Mouse (Mus musculus) c-Kit-negative CD71-positive TER-119-positive erythroid progenitor cells, embryonic 14.5 days (primary cell): ENCODE data around the gene Abca13.
"Not testable (repeated sequence)": the region's sequence is repeated elsewhere in the genome, so short reads cannot be mapped to it uniquely, and the experiment has no call there.

Source experiments
- DNase-seq: peaks from one replicate; pipeline ENCODE4 v3.0.0-alpha.2; 2013; ENCODE audit warnings: low read depth, low spot score

The Abca13 gene

GRCm38 (mm10) chr11:9285759-9286158 lies 94.0 kb downstream of the Abca13 start:
- no peak for DNase-seq

- no peak for DNase-seq
These were observed 99.4 kb downstream of the Abca13 start for GRCm38 (mm10) chr11:9291168-9291567.

DNA sequence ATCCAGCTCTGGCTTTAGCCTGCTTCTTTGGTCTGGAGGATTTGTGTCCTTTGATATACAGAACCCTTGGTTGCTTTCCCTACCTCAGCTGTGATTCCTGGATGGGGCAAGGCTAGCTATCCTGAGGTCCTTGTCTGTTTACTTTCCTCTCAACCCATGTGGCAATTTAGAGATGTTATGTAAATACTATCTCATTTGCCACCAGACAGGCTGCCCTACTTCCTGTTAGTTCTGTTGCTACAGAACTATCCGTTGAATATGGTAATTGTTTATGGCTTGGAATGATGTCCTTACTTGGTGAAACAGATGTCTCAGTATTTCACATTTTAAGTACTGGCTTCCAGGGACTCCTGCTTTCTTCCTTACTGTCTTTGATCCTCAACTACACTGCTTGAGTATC lies 107.9 kb downstream of the Abca13 start:
- no peak for DNase-seq

GRCm38 (mm10) chr11:9305450-9305849 lies 113.7 kb downstream of the Abca13 start:
- DNase-seq, result no peak

DNA sequence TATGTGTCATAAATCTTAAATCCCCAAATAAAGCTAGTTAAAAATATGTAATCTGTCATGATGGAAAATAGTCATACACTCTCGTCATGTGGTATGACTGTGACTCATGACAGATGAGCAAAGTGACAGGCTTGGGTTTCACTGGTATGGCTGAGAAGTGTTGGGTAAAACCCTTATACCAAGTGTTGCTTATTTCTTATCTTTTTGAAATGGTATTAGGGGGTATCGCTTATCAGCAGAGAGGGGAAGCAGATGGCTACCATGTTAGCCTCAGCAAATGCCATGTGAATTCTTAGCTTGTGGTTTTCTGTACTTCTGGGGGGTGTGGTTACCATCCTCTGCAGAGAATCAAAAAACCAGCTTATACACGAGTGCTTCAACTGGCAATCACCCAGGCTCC lies 124.8 kb downstream of the Abca13 start:
- DNase-seq, result no peak

GRCm38 (mm10) chr11:9317076-9317929 lies 125.6 kb downstream of the Abca13 start:
- no peak for DNase-seq

DNA sequence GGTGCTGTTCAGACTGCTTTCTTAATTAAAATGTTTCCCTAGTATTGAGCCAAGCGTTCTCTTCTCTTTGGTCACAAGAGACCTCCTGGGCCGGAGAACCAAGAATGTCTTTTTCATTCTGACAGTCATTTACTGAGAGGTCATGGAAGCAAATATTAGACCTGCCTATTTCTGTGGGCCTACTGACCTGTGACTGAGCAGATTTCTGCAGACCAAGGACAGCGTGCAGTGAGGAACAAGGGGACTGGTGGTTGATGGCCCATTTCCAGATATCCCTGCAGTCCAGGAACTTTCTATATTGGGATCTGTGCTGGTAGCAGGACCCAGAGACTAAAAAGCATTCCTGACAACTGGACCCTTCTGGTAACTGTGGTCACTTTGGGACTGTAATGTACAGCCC lies 146.4 kb downstream of the Abca13 start:
- no peak for DNase-seq

DNA sequence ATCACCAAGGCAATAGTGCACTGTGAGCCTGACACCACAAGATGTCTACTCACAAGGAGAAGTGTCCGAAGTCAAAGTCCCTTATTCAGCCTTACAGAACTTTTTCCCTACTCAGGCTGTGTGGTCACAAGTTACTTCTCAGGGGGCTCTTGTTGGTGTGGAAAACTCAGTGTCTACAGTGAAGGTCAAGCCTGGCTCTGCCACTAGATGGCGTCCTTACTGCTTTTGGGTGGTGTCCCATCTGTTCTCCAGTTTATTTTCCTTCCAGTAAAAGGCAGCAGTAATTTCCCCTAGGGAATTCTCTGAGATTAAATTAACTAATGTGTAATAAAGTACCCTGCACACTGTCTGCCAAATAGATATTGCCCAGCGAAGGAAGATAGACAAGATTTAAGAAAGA lies 156.0 kb downstream of the Abca13 start:
- DNase-seq, result no peak

DNA sequence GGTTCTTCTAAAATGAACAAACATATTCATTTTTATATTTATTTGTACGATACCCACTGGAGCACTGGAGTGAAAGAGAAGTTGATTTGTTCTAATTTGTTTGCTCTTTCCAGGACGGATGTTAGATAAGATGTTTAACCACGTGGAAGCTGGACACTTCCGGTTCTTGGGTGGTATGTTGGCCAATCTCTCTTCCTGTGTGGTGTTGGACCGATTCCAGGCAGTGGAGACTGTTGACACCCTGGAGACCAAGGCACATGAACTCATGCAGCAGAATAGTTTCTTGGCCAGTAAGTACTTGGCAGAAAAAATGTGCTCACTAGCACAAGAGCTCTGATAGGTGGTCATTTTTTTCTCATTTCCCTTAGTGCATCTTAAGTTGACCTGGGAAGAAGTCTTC lies 181.4 kb downstream of the Abca13 start:
- no peak for DNase-seq

DNA sequence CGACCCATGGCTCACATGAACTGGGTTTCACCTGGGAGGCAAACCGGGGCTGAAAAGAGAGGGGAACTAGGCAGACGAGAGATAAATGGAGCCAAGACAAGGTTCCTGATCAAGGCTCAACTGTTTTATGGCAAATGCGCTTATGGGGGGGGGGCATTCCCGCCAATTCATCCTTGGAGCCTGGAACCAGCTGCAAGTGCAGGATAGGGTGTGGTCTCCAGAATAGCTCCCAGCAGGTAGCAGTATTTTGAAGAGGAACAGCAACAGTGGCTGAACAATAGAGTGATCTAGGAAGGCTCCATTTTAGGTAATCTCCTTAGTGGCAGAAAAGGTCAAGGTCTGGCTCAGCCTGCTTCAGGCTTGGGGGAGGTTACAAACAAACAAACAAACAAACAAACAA lies 182.7 kb downstream of the Abca13 start:
- not testable (repeated sequence) for DNase-seq

GRCm38 (mm10) chr11:9388520-9388919 lies 196.8 kb downstream of the Abca13 start:
- no peak for DNase-seq

GRCm38 (mm10) chr11:9416946-9417345 lies 225.2 kb downstream of the Abca13 start:
- no peak for DNase-seq

- no peak for DNase-seq
These were observed 228.5 kb downstream of the Abca13 start for GRCm38 (mm10) chr11:9420205-9420604.

GRCm38 (mm10) chr11:9427411-9427810 lies 235.7 kb downstream of the Abca13 start:
- DNase-seq, result no peak

GRCm38 (mm10) chr11:9432807-9433206 lies 241.1 kb downstream of the Abca13 start:
- DNase-seq, result no peak

DNA sequence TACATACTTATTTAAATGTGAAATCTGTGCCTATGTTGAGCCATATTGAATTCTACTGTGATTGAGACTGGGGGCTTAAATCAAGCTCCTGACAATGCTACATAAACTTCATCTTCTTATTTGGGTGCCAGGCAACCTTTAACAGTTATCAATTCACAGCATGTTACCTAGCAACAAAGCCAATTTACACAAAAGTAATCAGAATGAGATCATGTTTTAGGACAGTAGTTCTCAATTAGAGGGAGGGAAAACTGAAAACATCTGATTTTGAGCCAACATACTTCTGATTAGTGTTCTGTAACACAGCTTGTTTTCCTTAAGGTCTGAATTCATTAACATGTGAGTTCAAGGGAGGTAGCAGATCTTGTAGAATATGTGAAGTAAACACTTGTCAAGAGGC lies 244.9 kb downstream of the Abca13 start:
- DNase-seq, result no peak

DNA sequence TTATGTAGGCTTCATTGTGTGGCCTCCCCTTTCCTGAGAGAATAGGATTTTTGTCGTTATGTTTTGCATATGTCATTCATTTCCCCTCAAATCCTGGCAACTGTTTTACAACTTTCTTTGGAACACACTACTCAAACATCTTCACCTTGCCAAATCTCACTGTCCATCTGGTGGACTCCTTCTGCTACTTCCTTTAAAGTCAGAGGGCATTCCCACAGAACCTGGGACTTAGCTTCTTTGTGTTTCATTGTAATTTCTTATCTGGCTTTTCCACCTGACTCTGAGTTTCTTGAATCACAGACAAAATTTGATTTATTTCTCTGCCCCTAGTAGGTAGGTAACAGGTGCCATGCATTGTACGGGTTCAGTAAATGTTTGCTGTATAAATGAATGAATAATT lies 248.0 kb downstream of the Abca13 start:
- DNase-seq, result no peak

DNA sequence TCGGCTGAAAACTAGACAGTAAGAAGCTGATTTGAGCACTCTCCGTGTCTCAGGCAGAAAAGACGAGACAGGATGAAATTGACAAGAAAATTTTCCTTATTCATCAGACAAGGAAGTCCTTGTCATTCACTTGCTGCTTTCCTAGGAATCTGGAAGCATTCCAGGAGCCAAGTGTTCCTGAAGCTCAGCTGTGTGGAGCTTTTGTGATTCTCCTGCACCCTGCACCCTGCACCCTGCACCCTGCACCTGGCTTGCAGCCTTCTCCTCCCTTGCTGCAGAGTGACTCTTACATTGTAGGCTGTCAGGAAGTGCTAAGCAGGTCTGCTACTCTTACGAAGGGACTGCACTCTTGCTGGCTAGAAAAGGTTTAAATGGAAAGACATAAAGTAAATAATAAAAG lies 249.4 kb downstream of the Abca13 start:
- no peak for DNase-seq

DNA sequence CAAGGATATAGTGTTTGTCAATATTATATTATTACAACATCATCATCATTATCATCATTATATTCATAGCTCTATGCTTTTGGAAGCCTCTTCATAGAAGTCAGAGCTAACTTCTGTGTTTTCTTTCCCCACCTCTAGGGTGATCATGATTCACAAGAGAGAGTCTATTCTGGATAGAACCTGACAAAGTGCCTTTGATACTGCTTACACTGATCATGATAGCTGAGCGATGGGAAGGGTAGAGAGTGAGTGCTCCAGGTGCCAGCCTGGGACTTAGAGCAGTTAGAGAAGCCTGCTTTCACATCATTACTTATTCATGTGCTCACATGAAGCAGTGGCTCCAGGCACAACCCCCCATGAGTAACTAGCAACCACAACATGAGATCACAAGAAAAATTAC lies 280.7 kb downstream of the Abca13 start:
- DNase-seq, result no peak

DNA sequence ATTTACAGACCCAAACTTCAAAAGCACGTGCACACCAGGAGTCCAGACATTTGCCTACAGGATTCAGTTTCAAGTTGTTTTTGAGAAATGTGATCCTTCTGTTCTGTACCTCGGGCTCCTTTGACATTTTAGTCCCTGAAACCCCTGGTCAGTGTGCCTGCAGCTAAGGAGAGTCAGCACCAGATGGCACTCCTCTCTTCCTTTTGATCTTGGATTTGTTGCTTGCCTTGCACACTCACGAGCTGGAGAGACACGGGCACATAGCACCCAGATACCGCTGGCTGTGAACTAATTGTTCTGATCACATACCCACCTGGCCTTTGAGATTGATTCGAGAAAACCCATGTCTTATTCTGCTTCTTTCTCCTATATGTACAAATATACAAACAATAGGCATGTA lies 289.8 kb downstream of the Abca13 start:
- no peak for DNase-seq

GRCm38 (mm10) chr11:9500326-9501142 lies 308.8 kb downstream of the Abca13 start:
- no peak for DNase-seq

DNA sequence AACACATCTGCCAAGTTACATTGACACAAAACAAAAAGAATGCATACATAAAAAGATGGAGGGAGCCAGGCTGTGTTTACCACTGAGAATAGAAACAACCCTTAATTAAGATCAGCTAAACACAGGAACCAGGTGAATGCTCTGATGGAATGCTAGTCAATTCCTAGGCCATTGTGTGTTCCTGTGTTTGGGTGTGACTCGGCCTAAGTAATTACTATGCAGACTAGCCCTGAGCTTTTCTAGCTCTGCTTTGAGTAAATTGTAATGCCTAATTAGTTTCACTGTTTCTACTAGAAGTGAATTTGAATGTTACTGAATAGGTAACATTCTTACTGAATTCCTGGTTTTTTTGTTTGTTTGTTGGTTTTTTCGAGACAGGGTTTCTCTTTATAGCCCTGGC lies 323.2 kb downstream of the Abca13 start:
- not testable (repeated sequence) for DNase-seq

DNA sequence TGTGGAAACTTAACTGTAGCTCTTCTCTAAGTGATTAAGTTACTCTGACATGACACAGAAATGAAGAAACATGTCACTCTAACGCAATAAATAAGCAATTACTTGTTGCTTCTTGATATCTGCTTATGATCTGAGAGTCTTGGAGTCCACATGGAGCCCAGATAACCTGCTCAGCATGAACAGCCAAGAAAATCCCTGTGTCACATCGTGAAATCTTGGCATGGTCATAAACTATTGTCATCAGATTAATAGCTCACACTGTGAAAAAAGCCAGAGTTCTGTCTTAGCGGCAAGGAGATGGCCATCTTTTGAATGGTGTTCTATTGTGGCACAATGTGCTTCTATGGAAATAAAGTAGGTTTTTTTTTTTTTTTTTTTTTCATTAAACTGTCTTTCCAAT lies 336.8 kb downstream of the Abca13 start:
- no peak for DNase-seq
